Mouse (Mus musculus): ENCODE results near the gene Ift172. TPM values are rescaled to one million over a fixed set of nuclear protein-coding genes. Genes with fewer than 3 reads are reported as not detected.
"Not testable (repeated sequence)": the region's sequence is repeated elsewhere in the genome, so short reads cannot be mapped to it uniquely, and the experiment has no call there.

The Ift172 gene
- total RNA-seq, 2 experiments from 2014 or later: 11.1 to 20.8 TPM

DNA sequence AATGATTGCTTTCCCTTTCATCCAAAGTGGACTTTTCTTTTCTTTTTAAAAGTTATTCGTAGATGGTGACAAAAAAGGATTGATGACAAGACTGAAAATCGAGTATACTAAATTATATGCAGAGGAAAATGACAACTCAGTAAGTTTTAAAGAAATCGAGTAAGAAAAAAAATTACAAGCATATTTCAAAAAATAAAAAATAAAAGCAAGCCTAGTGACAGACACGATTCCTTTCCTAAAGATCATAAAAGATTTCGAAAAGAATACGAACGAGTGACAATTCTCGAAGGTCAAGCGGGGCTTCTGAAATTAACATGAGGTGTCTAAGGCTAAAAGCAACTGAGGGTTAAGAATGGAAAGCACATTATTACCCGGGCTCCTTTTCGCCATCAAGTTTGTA, 71.4 kb downstream of the Ift172 start:
- ATAC-seq (replicated peaks; ENCODE audit: poor library complexity): no peak

DNA sequence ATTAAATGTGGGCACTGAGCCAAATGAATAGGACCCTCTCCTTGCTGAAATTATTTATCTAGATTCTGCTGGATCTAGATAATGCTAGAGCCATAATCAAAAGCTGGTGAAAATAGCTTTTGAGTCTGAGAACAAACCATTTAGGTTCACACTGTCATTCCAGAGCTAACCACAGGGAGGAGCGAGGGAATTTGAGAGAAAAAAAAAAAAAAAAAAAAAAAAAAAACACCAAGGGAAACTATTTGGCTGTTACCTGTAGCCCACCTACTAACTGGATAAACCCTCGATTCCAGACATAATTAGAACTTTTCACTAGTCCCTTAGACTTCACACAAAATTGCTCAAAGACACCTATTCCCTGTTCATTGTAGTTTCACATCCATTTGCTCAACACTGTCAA, 71.8 kb downstream of the Ift172 start:
- peak; percentile 24; the same call in 1 of the 2 replicates for ATAC-seq (replicated peaks; ENCODE audit: poor library complexity)

- peak; percentile 40 for ATAC-seq (replicated peaks; ENCODE audit: poor library complexity)
Observed at GRCm38 (mm10) chr5:31218294-31218693, 72.6 kb downstream of the Ift172 start.

- ATAC-seq (replicated peaks; ENCODE audit: poor library complexity): not testable (repeated sequence)
Observed at GRCm38 (mm10) chr5:31216554-31216953, 74.4 kb downstream of the Ift172 start.

GRCm38 (mm10) chr5:31204421-31204820, 86.5 kb downstream of the Ift172 start:
- ATAC-seq (replicated peaks; ENCODE audit: poor library complexity): no peak

GRCm38 (mm10) chr5:31203866-31204265, 87.0 kb downstream of the Ift172 start:
- no peak for ATAC-seq (replicated peaks; ENCODE audit: poor library complexity)

Other genes starting within 250 kb of the Ift172 start
- 81.4 and 113 TPM in 2 replicates for gene Atraid, start 242.8 kb downstream of the Ift172 start, total RNA-seq (2015)
- 64.1 and 66.4 TPM in 2 replicates for gene Atraid, start 242.8 kb downstream of the Ift172 start, total RNA-seq (2017)
- 3.5 and 4.8 TPM in 2 replicates for gene Slc5a6, start 242.2 kb downstream of the Ift172 start, total RNA-seq (2015)
- gene Slc5a6, start 242.2 kb downstream of the Ift172 start, total RNA-seq (2017): 7.5 and 8.9 TPM in 2 replicates
- gene Cad, start 236.3 kb downstream of the Ift172 start, total RNA-seq (2015): 43.4 and 51.2 TPM in 2 replicates
- gene Cad, start 236.3 kb downstream of the Ift172 start, total RNA-seq (2017): 28.6 and 28.9 TPM in 2 replicates
- gene Dnajc5g, start 184.8 kb downstream of the Ift172 start, total RNA-seq (2015): not detected in 2 replicates
- gene Dnajc5g, start 184.8 kb downstream of the Ift172 start, total RNA-seq (2017): not detected in 2 replicates
- not detected in 2 replicates for gene Slc30a3, start 182.9 kb downstream of the Ift172 start, total RNA-seq (2015)
- not detected in 2 replicates for gene Slc30a3, start 182.9 kb downstream of the Ift172 start, total RNA-seq (2017)
- gene Trim54, start 174.4 kb downstream of the Ift172 start, total RNA-seq (2015): not detected in 2 replicates
- not detected in 2 replicates for gene Trim54, start 174.4 kb downstream of the Ift172 start, total RNA-seq (2017)
- not detected in 2 replicates for gene Ucn, start 152.3 kb downstream of the Ift172 start, total RNA-seq (2015)
- gene Ucn, start 152.3 kb downstream of the Ift172 start, total RNA-seq (2017): not detected in 2 replicates
- 27.1 and 35.3 TPM in 2 replicates for gene Mpv17, start 136.9 kb downstream of the Ift172 start, total RNA-seq (2015)
- gene Mpv17, start 136.9 kb downstream of the Ift172 start, total RNA-seq (2017): 18.0 and 32.8 TPM in 2 replicates
- 0.35 and 0.59 TPM in 2 replicates for gene Gm29609, start 111.2 kb downstream of the Ift172 start, total RNA-seq (2015)
- gene Gm29609, start 111.2 kb downstream of the Ift172 start, total RNA-seq (2017): 0.10 TPM in 1 of 2 replicates, not detected in the other
- gene Gtf3c2, start 111.0 kb downstream of the Ift172 start, total RNA-seq (2015): 72.1 and 83.7 TPM in 2 replicates
- gene Gtf3c2, start 111.0 kb downstream of the Ift172 start, total RNA-seq (2017): 46.9 and 63.5 TPM in 2 replicates
- 52.1 and 54.2 TPM in 2 replicates for gene Snx17, start 97.9 kb downstream of the Ift172 start, total RNA-seq (2015)
- 31.5 and 40.7 TPM in 2 replicates for gene Snx17, start 97.9 kb downstream of the Ift172 start, total RNA-seq (2017)
- 27.8 and 33.1 TPM in 2 replicates for gene Eif2b4, start 97.7 kb downstream of the Ift172 start, total RNA-seq (2015)
- 36.7 and 41.9 TPM in 2 replicates for gene Eif2b4, start 97.7 kb downstream of the Ift172 start, total RNA-seq (2017)
- 7.1 and 7.3 TPM in 2 replicates for gene Zfp513, start 88.8 kb downstream of the Ift172 start, total RNA-seq (2015)
- gene Zfp513, start 88.8 kb downstream of the Ift172 start, total RNA-seq (2017): 4.3 and 4.5 TPM in 2 replicates
- 109 and 131 TPM in 2 replicates for gene Ppm1g, start 70.4 kb downstream of the Ift172 start, total RNA-seq (2015)
- gene Ppm1g, start 70.4 kb downstream of the Ift172 start, total RNA-seq (2017): 168 and 213 TPM in 2 replicates
- 39.2 and 39.4 TPM in 2 replicates for gene Nrbp1, start 50.3 kb downstream of the Ift172 start, total RNA-seq (2015)
- gene Nrbp1, start 50.3 kb downstream of the Ift172 start, total RNA-seq (2017): 77.5 and 98.0 TPM in 2 replicates
- gene Gm9970, start 49.9 kb downstream of the Ift172 start, total RNA-seq (2015): not detected in 2 replicates
- gene Gm9970, start 49.9 kb downstream of the Ift172 start, total RNA-seq (2017): 0.25 TPM in 1 of 2 replicates, not detected in the other
- gene Krtcap3, start 39.4 kb downstream of the Ift172 start, total RNA-seq (2015): 1.3 and 2.1 TPM in 2 replicates
- gene Krtcap3, start 39.4 kb downstream of the Ift172 start, total RNA-seq (2017): 3.4 and 4.1 TPM in 2 replicates
- not detected in 2 replicates for gene Fndc4, start 5.0 kb upstream of the Ift172 start, total RNA-seq (2015)
- not detected in 2 replicates for gene Fndc4, start 5.0 kb upstream of the Ift172 start, total RNA-seq (2017)
- gene Gckr, start 6.3 kb upstream of the Ift172 start, total RNA-seq (2015): not detected in 2 replicates
- not detected in 2 replicates for gene Gckr, start 6.3 kb upstream of the Ift172 start, total RNA-seq (2017)
- gene Zfp512, start 161.3 kb upstream of the Ift172 start, total RNA-seq (2015): 10.3 and 12.5 TPM in 2 replicates
- 25.3 and 35.0 TPM in 2 replicates for gene Zfp512, start 161.3 kb upstream of the Ift172 start, total RNA-seq (2017)
- gene 4930548H24Rik, start 194.6 kb upstream of the Ift172 start, total RNA-seq (2015): 0.05 TPM in 1 of 2 replicates, not detected in the other
- gene 4930548H24Rik, start 194.6 kb upstream of the Ift172 start, total RNA-seq (2017): 0.37 and 0.68 TPM in 2 replicates
- 19.6 and 23.1 TPM in 2 replicates for gene Gpn1, start 203.6 kb upstream of the Ift172 start, total RNA-seq (2015)
- 31.6 and 48.5 TPM in 2 replicates for gene Gpn1, start 203.6 kb upstream of the Ift172 start, total RNA-seq (2017)
- gene Slc4a1ap, start 235.9 kb upstream of the Ift172 start, total RNA-seq (2015): 65.8 and 65.9 TPM in 2 replicates
- 46.5 and 48.9 TPM in 2 replicates for gene Slc4a1ap, start 235.9 kb upstream of the Ift172 start, total RNA-seq (2017)
- 17.0 and 18.2 TPM in 2 replicates for gene Supt7l, start 236.7 kb upstream of the Ift172 start, total RNA-seq (2015)
- gene Supt7l, start 236.7 kb upstream of the Ift172 start, total RNA-seq (2017): 19.2 and 20.1 TPM in 2 replicates

All from megakaryocyte progenitor cell, adult 5-6 weeks (primary cell).